Mouse (Mus musculus): Measurements from ENCODE around the gene Esp24. TPM values are rescaled to one million over a fixed set of nuclear protein-coding genes. Genes with fewer than 3 reads are reported as not detected.
"Not testable (repeated sequence)": the region's sequence is repeated elsewhere in the genome, so short reads cannot be mapped to it uniquely, and the experiment has no call there.

The Esp24 gene
- not detected in 2 replicates for polyA plus RNA-seq (2015; fragmentation: Nextera tagmentation; extraction: Ambion mirVana)

GRCm38 (mm10) chr17:39036395-39036794, at the start of gene Esp24:
Gene Esp24, plus strand, starts transcription at chr17:39036695.
- not testable (repeated sequence) for H3K9me3 ChIP-seq (ENCODE audit: control insufficient read depth, low read length); H3K4me1 ChIP-seq (ENCODE audit: control insufficient read depth, insufficient read depth, low read depth, low read length); ATAC-seq; H3K27me3 ChIP-seq (replicated peaks; ENCODE audit: control insufficient read depth, insufficient read depth, low read length); H3K9ac ChIP-seq (ENCODE audit: low read depth, low read length); H3K4me3 ChIP-seq (ENCODE audit: low read length); H3K27ac ChIP-seq (ENCODE audit: low read depth, low read length); H3K36me3 ChIP-seq (ENCODE audit: control insufficient read depth, insufficient read depth, low read length); H3K4me2 ChIP-seq (ENCODE audit: low read length)
- WGBS: 92% methylated on average over 3 of the region's 3 CpGs

GRCm38 (mm10) chr17:39009846-39010245, 26.6 kb upstream of the Esp24 start:
- no peaks in the 10 kb centered on the region for H3K4me1 ChIP-seq (ENCODE audit: control insufficient read depth, insufficient read depth, low read depth, low read length)

DNA sequence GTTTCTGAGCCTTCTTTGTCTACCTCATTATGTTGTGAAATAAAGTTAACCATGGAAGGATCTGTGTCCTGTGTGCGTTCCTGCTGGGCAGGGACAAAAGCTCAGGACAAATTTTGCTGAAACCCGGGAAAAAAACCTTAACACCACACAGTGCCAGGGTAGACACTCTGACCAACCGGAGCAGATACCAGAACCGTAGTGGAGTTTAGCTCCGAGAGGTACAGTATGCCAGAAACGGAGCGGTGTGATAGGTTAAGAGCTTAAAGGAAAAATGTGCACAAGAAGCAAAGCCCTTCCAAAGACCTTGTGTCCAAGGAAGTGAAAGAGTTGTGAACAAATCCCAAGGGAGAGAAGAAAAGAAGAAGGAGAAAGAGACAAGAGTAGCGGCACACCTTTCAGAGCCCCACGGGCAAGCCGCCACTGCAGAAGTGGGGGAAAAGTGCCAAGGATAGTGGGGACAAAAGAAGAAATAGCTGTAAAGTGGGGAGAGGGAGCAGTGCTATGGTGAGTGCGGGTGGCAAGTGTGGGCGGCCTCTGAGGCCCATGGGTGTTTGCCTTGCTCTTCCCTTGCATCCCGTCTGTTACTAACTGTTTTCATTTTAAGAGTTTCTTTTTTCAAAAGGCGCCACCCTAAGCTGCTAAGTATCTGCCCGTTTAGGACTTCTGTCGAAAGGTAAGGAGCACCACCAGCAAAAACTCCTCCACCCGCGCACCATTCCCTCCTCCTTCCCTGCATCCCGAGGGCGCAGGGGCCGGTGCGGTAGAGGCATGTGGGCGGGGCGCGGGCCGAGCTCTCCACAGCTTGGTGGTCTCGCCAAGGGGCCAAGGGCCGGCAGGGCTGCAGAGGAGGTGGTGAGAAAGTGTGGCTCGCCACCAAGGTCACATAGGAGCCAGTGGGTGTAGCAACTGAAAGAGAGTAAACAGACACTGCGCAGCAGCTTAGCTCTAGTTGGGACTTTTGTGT, 25.5 kb upstream of the Esp24 start:
- Histone ChIP-seq H3K27me3 (replicated peaks; ENCODE audit: control insufficient read depth, insufficient read depth, low read length) (no peaks in the 10 kb centered on the region), H3K9ac (ENCODE audit: low read depth, low read length) (0 out of 2 replicates have a peak overlapping the region, but pooled peaks have one; percentile 17), H3K9me3 (ENCODE audit: control insufficient read depth, low read length) (peaks cover 4% of the 10 kb centered on the region; the same call in 1 of the 2 replicates), H3K27ac (ENCODE audit: low read depth, low read length) (no peak overlapping the region), H3K4me2 (ENCODE audit: low read length) (peak overlapping the region; percentile 54), H3K4me3 (ENCODE audit: low read length) (peak overlapping the region; percentile 39), H3K36me3 (ENCODE audit: control insufficient read depth, insufficient read depth, low read length) (no peaks in the 10 kb centered on the region), H3K4me1 (ENCODE audit: control insufficient read depth, insufficient read depth, low read depth, low read length) (no peaks in the 10 kb centered on the region)
- WGBS: 47% methylated on average over 30 of the region's 30 CpGs
- ATAC-seq: no peak

More at GRCm38 (mm10) chr17:39009846-39010245, 26.6 kb upstream of the Esp24 start:
- 85% methylated on average over 1 of the region's 1 CpGs for WGBS
- Histone ChIP-seq H3K27me3 (replicated peaks; ENCODE audit: control insufficient read depth, insufficient read depth, low read length) (no peaks in the 10 kb centered on the region), H3K27ac (ENCODE audit: low read depth, low read length) (no peak overlapping the region), H3K4me3 (ENCODE audit: low read length) (no peak overlapping the region), H3K36me3 (ENCODE audit: control insufficient read depth, insufficient read depth, low read length) (no peaks in the 10 kb centered on the region), H3K9ac (ENCODE audit: low read depth, low read length) (no peak overlapping the region), H3K4me2 (ENCODE audit: low read length) (no peak overlapping the region), H3K9me3 (ENCODE audit: control insufficient read depth, low read length) (peaks cover 4% of the 10 kb centered on the region; the same call in 1 of the 2 replicates)
- ATAC-seq: no peak

GRCm38 (mm10) chr17:39017184-39017583, 19.3 kb upstream of the Esp24 start:
- Histone ChIP-seq H3K4me2 (ENCODE audit: low read length) (no peak overlapping the region), H3K27me3 (replicated peaks; ENCODE audit: control insufficient read depth, insufficient read depth, low read length) (no peaks in the 10 kb centered on the region), H3K4me1 (ENCODE audit: control insufficient read depth, insufficient read depth, low read depth, low read length) (no peaks in the 10 kb centered on the region), H3K36me3 (ENCODE audit: control insufficient read depth, insufficient read depth, low read length) (no peaks in the 10 kb centered on the region), H3K4me3 (ENCODE audit: low read length) (no peak overlapping the region), H3K27ac (ENCODE audit: low read depth, low read length) (no peak overlapping the region), H3K9ac (ENCODE audit: low read depth, low read length) (no peak overlapping the region), H3K9me3 (ENCODE audit: control insufficient read depth, low read length) (peaks cover 5% of the 10 kb centered on the region; the same call in 1 of the 2 replicates)
- ATAC-seq: no peak
- 64% methylated on average over 14 of the region's 14 CpGs for whole genome bisulfite sequencing

DNA sequence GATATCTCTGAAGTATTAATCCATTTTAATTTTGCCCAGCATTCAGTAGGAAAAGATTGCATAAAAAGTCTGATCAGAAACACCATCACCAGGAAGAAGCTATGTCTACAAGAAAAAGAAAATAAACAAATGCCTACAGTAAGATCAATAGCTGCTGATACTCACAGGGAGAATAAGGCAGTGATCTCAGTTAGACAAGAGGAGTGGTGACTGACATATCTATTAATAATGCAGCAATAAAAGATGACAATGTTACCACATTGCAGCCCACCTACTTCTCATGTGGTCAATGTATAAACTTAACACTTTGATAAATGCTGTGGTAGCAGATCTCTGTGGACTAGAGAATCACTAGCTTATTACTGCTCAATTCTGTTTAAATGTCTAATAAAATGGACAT, 6.7 kb downstream of the Esp24 start, which contains the start of gene Gm21903:
TSS of gene Gm21903 (minus strand) at position 101 of the 400 bp plus-strand sequence.
- no peaks in the 10 kb centered on the region for H3K9me3 ChIP-seq (ENCODE audit: control insufficient read depth, low read length)
- no peaks in the 10 kb centered on the region for H3K36me3 ChIP-seq (ENCODE audit: control insufficient read depth, insufficient read depth, low read length)
- no peak for ATAC-seq
- H3K9ac ChIP-seq (ENCODE audit: low read depth, low read length): no peak within 1 kb of the TSS
- H3K27ac ChIP-seq (ENCODE audit: low read depth, low read length): no peak within 1 kb of the TSS
- no peak within 1 kb of the TSS for H3K4me2 ChIP-seq (ENCODE audit: low read length)
- no peaks in the 10 kb centered on the region for H3K27me3 ChIP-seq (replicated peaks; ENCODE audit: control insufficient read depth, insufficient read depth, low read length)
- no peaks in the 10 kb centered on the region for H3K4me1 ChIP-seq (ENCODE audit: control insufficient read depth, insufficient read depth, low read depth, low read length)
- no peak within 1 kb of the TSS for H3K4me3 ChIP-seq (ENCODE audit: low read length)

DNA sequence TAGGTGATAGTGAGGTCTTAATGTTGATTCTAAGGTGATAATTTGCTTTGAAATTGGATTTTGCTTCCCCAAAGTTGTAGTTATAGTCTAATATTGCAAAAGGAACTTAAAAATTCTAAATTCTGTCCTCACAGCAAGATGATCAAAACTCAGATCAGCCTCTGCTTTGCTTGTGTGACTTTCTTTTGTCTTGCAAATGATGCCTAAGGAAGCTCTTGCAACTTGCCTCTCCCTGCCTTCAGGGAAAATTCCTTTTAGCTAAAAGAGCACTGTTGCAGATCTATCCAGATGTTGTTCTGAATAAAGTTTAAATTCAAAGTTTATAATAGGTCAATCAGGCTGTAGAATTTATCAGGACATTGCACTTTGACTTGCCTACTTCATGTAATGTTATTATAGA, 27.1 kb downstream of the Esp24 start:
- Histone ChIP-seq H3K27ac (ENCODE audit: low read depth, low read length) (no peak overlapping the region), H3K36me3 (ENCODE audit: control insufficient read depth, insufficient read depth, low read length) (no peaks in the 10 kb centered on the region), H3K4me1 (ENCODE audit: control insufficient read depth, insufficient read depth, low read depth, low read length) (no peaks in the 10 kb centered on the region), H3K9ac (ENCODE audit: low read depth, low read length) (no peak overlapping the region), H3K4me3 (ENCODE audit: low read length) (no peak overlapping the region), H3K4me2 (ENCODE audit: low read length) (no peak overlapping the region), H3K9me3 (ENCODE audit: control insufficient read depth, low read length) (peaks cover 11% of the 10 kb centered on the region; the same call in 1 of the 2 replicates), H3K27me3 (replicated peaks; ENCODE audit: control insufficient read depth, insufficient read depth, low read length) (no peaks in the 10 kb centered on the region)
- ATAC-seq: no peak

DNA sequence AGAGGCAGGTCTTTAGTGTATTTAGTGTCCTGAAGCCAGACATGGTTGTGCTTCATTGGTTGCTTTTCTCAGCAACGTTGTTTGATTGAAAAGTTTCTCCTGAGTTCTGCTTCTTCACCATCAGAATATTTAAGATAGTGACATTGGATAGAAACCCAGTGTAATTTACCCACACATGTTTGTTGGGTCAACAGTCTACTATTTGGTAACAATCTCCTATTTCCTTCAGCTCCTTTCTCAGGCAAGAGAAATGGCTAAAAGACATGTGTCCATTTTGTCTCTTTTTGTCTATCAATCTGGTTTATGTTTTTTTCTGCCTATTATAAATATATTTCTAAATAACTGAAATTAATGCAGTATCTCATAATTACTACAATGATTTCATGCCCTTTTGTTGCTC, 40.4 kb downstream of the Esp24 start, which contains the start of gene Esp23:
TSS of gene Esp23 (minus strand) at position 101 of the 400 bp plus-strand sequence.
- Histone ChIP-seq H3K9me3 (ENCODE audit: control insufficient read depth, low read length) (peaks cover 4% of the 10 kb centered on the region; the same call in 1 of the 2 replicates), H3K36me3 (ENCODE audit: control insufficient read depth, insufficient read depth, low read length) (no peaks in the 10 kb centered on the region), H3K4me1 (ENCODE audit: control insufficient read depth, insufficient read depth, low read depth, low read length) (no peaks in the 10 kb centered on the region), H3K27me3 (replicated peaks; ENCODE audit: control insufficient read depth, insufficient read depth, low read length) (no peaks in the 10 kb centered on the region), H3K4me2 (ENCODE audit: low read length) (no peak within 1 kb of the TSS), H3K27ac (ENCODE audit: low read depth, low read length) (no peak within 1 kb of the TSS), H3K9ac (ENCODE audit: low read depth, low read length) (no peak within 1 kb of the TSS), H3K4me3 (ENCODE audit: low read length) (no peak within 1 kb of the TSS)
- ATAC-seq: no peak
- WGBS: 52% methylated on average over 1 of the region's 1 CpGs

Other genes with a start within 250 kb of the Esp24 start
- not detected in 2 replicates for gene Gm21903, start 6.6 kb downstream of the Esp24 start, polyA plus RNA-seq (2015; fragmentation: Nextera tagmentation; extraction: Ambion mirVana)
- not detected in 2 replicates for gene Esp23, start 40.3 kb downstream of the Esp24 start, polyA plus RNA-seq (2015; fragmentation: Nextera tagmentation; extraction: Ambion mirVana)
- not detected in 2 replicates for gene Esp22, start 58.6 kb downstream of the Esp24 start, polyA plus RNA-seq (2015; fragmentation: Nextera tagmentation; extraction: Ambion mirVana)

Measured in hindbrain, embryonic 16.5 days (tissue).